Mouse (Mus musculus) hindbrain, embryonic 12.5 days (tissue): ENCODE results near the gene Vsig4. TPM values are rescaled to one million over a fixed set of nuclear protein-coding genes. Genes with fewer than 3 reads are reported as not detected.

Experiments used
- microRNA counts: library from miRNA; unstranded; fragments of <30 nt; microRNA quantifications from one replicate; lab custom pipeline; 2017
- microRNA-seq: library from miRNA; unstranded; fragments of <30 nt; microRNA quantifications from one replicate; pipeline ENCODE4, GENCODE M21; 2017
- polyA plus RNA-seq: library from polyadenylated mRNA; unstranded; fragments of >200 nt; fragmentation: Nextera tagmentation; extraction: Ambion mirVana; gene quantifications from 2 replicates; pipeline ENCODE4 v1.2.1, GENCODE M21; 2016

Vsig4 gene
- polyA plus RNA-seq, 1 experiment from 2014 or later, result not detected

MicroRNA genes within 50 kb of the gene (microRNA counts, 519-probe panel; counts per million panel counts)
- 3,418 counts per million, percentile 74 among the panel's probes with 10 or more counts for microRNA mmu-miR-223 (lab: Ali Mortazavi, UCI)

Small RNA genes within 50 kb of the gene (microRNA-seq; reads per million reads assigned to microRNA genes)
- 240 reads per million, percentile 58 among the genes with 10 or more reads in this experiment for gene Mir223

Other genes with a start within 250 kb of the Vsig4 start
- gene Msn, start 197.4 kb downstream of the Vsig4 start, polyA plus RNA-seq, result 81.5 and 88.4 TPM in 2 replicates
- 17.2 TPM in 2 replicates for gene Heph, start 161.9 kb upstream of the Vsig4 start, polyA plus RNA-seq
- gene Hsf3, start 162.9 kb upstream of the Vsig4 start, polyA plus RNA-seq, result not detected in 2 replicates